Mouse (Mus musculus): Measurements from ENCODE around the gene Pcgf1. TPM values are rescaled to one million over a fixed set of nuclear protein-coding genes. Genes with fewer than 3 reads are reported as not detected.

Gene Pcgf1
- polyA plus RNA-seq, 1 experiment from 2014 or later = 39.7 TPM

MicroRNA genes within 50 kb of the gene (microRNA counts, 519-probe panel; counts per million panel counts)
- microRNA mmu-miR-3470a+mmu-miR-3470b = not detected

Small RNA genes lying within 50 kb of the gene (microRNA-seq; reads per million reads assigned to microRNA genes)
- gene Mir3470a (not detected), gene Mir7040 (not detected)

Other genes starting within 250 kb of the Pcgf1 start
- 3.8 and 4.2 TPM in 2 replicates for gene Sema4f, start 138.1 kb upstream of the Pcgf1 start, polyA plus RNA-seq (2016; fragmentation: Nextera tagmentation; extraction: Ambion mirVana)
- 0.20 and 0.32 TPM in 2 replicates for gene M1ap, start 131.0 kb upstream of the Pcgf1 start, polyA plus RNA-seq (2016; fragmentation: Nextera tagmentation; extraction: Ambion mirVana)
- gene Dok1, start 44.4 kb upstream of the Pcgf1 start, polyA plus RNA-seq (2016; fragmentation: Nextera tagmentation; extraction: Ambion mirVana) = 9.9 and 10.0 TPM in 2 replicates
- 15.7 and 19.4 TPM in 2 replicates for gene Loxl3, start 43.7 kb upstream of the Pcgf1 start, polyA plus RNA-seq (2016; fragmentation: Nextera tagmentation; extraction: Ambion mirVana)
- 158 and 159 TPM in 2 replicates for gene Aup1, start 23.3 kb upstream of the Pcgf1 start, polyA plus RNA-seq (2016; fragmentation: Nextera tagmentation; extraction: Ambion mirVana)
- gene Htra2, start 22.6 kb upstream of the Pcgf1 start, polyA plus RNA-seq (2016; fragmentation: Nextera tagmentation; extraction: Ambion mirVana) = 68.7 and 75.5 TPM in 2 replicates
- gene Dqx1, start 20.0 kb upstream of the Pcgf1 start, polyA plus RNA-seq (2016; fragmentation: Nextera tagmentation; extraction: Ambion mirVana) = 0.68 and 1.1 TPM in 2 replicates
- gene Tlx2, start 7.6 kb upstream of the Pcgf1 start, polyA plus RNA-seq (2016; fragmentation: Nextera tagmentation; extraction: Ambion mirVana) = 0.27 and 1.0 TPM in 2 replicates
- gene Lbx2, start 8.5 kb downstream of the Pcgf1 start, polyA plus RNA-seq (2016; fragmentation: Nextera tagmentation; extraction: Ambion mirVana) = 0.63 and 6.7 TPM in 2 replicates
- gene Ccdc142, start 23.7 kb downstream of the Pcgf1 start, polyA plus RNA-seq (2016; fragmentation: Nextera tagmentation; extraction: Ambion mirVana) = 3.6 and 3.8 TPM in 2 replicates
- 3.9 and 4.2 TPM in 2 replicates for gene Gm42688, start 23.7 kb downstream of the Pcgf1 start, polyA plus RNA-seq (2016; fragmentation: Nextera tagmentation; extraction: Ambion mirVana)
- gene Mrpl53, start 31.2 kb downstream of the Pcgf1 start, polyA plus RNA-seq (2016; fragmentation: Nextera tagmentation; extraction: Ambion mirVana) = 134 and 140 TPM in 2 replicates
- gene Mogs, start 37.6 kb downstream of the Pcgf1 start, polyA plus RNA-seq (2016; fragmentation: Nextera tagmentation; extraction: Ambion mirVana) = 55.3 and 58.2 TPM in 2 replicates
- gene Wbp1, start 43.7 kb downstream of the Pcgf1 start, polyA plus RNA-seq (2016; fragmentation: Nextera tagmentation; extraction: Ambion mirVana) = 191 and 219 TPM in 2 replicates
- gene Ino80b, start 47.6 kb downstream of the Pcgf1 start, polyA plus RNA-seq (2016; fragmentation: Nextera tagmentation; extraction: Ambion mirVana) = 17.6 and 19.2 TPM in 2 replicates
- gene Rtkn, start 57.6 kb downstream of the Pcgf1 start, polyA plus RNA-seq (2016; fragmentation: Nextera tagmentation; extraction: Ambion mirVana) = 62.0 and 62.6 TPM in 2 replicates
- gene Wdr54, start 78.5 kb downstream of the Pcgf1 start, polyA plus RNA-seq (2016; fragmentation: Nextera tagmentation; extraction: Ambion mirVana) = 10.2 and 10.4 TPM in 2 replicates
- gene 1700003E16Rik, start 78.5 kb downstream of the Pcgf1 start, polyA plus RNA-seq (2016; fragmentation: Nextera tagmentation; extraction: Ambion mirVana) = 1.8 and 3.0 TPM in 2 replicates
- gene Dctn1, start 88.1 kb downstream of the Pcgf1 start, polyA plus RNA-seq (2016; fragmentation: Nextera tagmentation; extraction: Ambion mirVana) = 102 and 104 TPM in 2 replicates
- 0.49 and 0.68 TPM in 2 replicates for gene Slc4a5, start 142.0 kb downstream of the Pcgf1 start, polyA plus RNA-seq (2016; fragmentation: Nextera tagmentation; extraction: Ambion mirVana)
- 43.2 and 47.1 TPM in 2 replicates for gene Mthfd2, start 248.0 kb downstream of the Pcgf1 start, polyA plus RNA-seq (2016; fragmentation: Nextera tagmentation; extraction: Ambion mirVana)
- 65.4 and 68.7 TPM in 2 replicates for gene Mob1a, start 248.1 kb downstream of the Pcgf1 start, polyA plus RNA-seq (2016; fragmentation: Nextera tagmentation; extraction: Ambion mirVana)

All from limb, embryonic 12.5 days (tissue).